Mouse (Mus musculus) midbrain, embryonic 12.5 days (tissue): Measurements from ENCODE around the gene Gorasp2. TPM values are rescaled to one million over a fixed set of nuclear protein-coding genes. Genes with fewer than 3 reads are reported as not detected.

Experiments used
- ATAC-seq: fragments of 200-750 bp; cut with Nextera tagmentation; 2 replicates; pipeline ENCODE4 v1.8.0; 2017; ENCODE audit warnings: low read depth, moderate TSS enrichment, moderate library complexity; ENCODE audit not compliant: low FRiP score
- H3K27ac ChIP-seq: fragments of 300-500 bp; sonication (generic); replicated peaks from 2 replicates; pipeline ENCODE4 v1.5.1; 2016; ENCODE audit warnings: mild to moderate bottlenecking
- H3K27me3 ChIP-seq: fragments of 300-500 bp; sonication (generic); 2 replicates; pipeline ENCODE4 v1.6.1; 2016; ENCODE audit warnings: mild to moderate bottlenecking
- H3K36me3 ChIP-seq: fragments of 300-500 bp; sonication (generic); 2 replicates; pipeline ENCODE4 v1.6.1; 2016
- H3K4me1 ChIP-seq: fragments of 300-500 bp; sonication (generic); 2 replicates; pipeline ENCODE4 v1.6.1; 2016
- H3K4me2 ChIP-seq: fragments of 300-500 bp; sonication (generic); replicated peaks from 2 replicates; pipeline ENCODE4 v1.6.1; 2016; ENCODE audit warnings: mild to moderate bottlenecking, moderate library complexity
- H3K4me3 ChIP-seq: fragments of 300-500 bp; sonication (generic); 2 replicates; pipeline ENCODE4 v1.5.1; 2016; ENCODE audit warnings: mild to moderate bottlenecking
- H3K9ac ChIP-seq: fragments of 300-500 bp; sonication (generic); replicated peaks from 2 replicates; pipeline ENCODE4 v1.6.1; 2016; ENCODE audit warnings: mild to moderate bottlenecking, moderate library complexity
- H3K9me3 ChIP-seq: fragments of 300-500 bp; sonication (generic); 2 replicates; pipeline ENCODE4 v1.6.1; 2016; ENCODE audit warnings: mild to moderate bottlenecking
- WGBS: fragments of 180-500 bp; shearing (Covaris S2); methylation state at CpG from one replicate; pipeline ENCODE4 v1.1.7; 2016; 5-methylcytosine and 5-hydroxymethylcytosine counted together
- polyA plus RNA-seq: library from polyadenylated mRNA; unstranded; fragments of >200 nt; fragmentation: Nextera tagmentation; extraction: Ambion mirVana; gene quantifications from 2 replicates; pipeline ENCODE4 v1.2.1, GENCODE M21; 2016

The Gorasp2 gene
- polyA plus RNA-seq = 133 and 137 TPM in 2 replicates

- peak; percentile 96 for ATAC-seq
- Histone ChIP-seq H3K4me3 (peak within 1 kb of the TSS; percentile 82), H3K9me3 (no peaks in the 10 kb centered on the region), H3K27ac (peak within 1 kb of the TSS; percentile 87), H3K36me3 (no peaks in the 10 kb centered on the region), H3K4me1 (peaks cover 15% of the 10 kb centered on the region), H3K27me3 (no peaks in the 10 kb centered on the region), H3K4me2 (peak within 1 kb of the TSS; percentile 75), H3K9ac (peak within 1 kb of the TSS; percentile 94)
- WGBS = 2% methylated on average over 64 of the region's 64 CpGs
Measured at GRCm38 (mm10) chr2:70660887-70661714, at the start of gene Gorasp2. Gene Gorasp2, plus strand, starts transcription at chr2:70661576.

DNA sequence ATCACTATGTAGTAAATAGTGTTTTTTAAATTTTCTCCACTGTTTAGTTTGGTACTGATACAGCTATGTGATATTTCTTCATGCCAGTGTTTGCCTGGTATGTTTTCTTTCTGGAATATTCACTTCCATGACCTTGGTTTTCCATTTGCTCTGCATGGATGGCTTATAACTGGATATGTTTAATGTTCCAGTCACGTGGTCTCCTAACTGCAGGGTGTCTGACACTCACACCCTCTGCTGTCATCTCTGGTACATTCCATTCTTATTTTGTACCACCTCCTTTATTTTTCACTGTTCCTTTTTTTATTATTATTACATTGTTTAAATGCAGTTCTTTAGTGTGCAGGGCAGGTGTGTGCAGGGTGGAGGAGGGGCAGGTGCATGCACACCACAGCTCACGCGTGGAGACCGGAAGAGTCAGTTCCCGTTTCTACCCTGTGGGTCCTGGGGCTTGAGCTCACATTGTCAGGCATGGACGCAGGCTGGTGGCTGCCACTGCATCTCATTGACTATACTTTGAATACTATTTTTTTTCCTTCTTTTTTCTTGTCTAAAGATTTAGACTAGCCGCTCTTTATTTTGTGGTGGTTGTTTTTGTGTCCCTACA is 46.5 kb upstream of the Gorasp2 start:
- H3K36me3 ChIP-seq = no peaks in the 10 kb centered on the region
- no peaks in the 10 kb centered on the region for H3K4me1 ChIP-seq
- ATAC-seq = no peak
- WGBS = 82% methylated on average over 7 of the region's 7 CpGs
- no peak overlapping the region for H3K27ac ChIP-seq
- no peak overlapping the region for H3K4me2 ChIP-seq
- no peak overlapping the region for H3K9ac ChIP-seq
- no peaks in the 10 kb centered on the region for H3K27me3 ChIP-seq
- H3K9me3 ChIP-seq = no peaks in the 10 kb centered on the region
- H3K4me3 ChIP-seq = no peak overlapping the region

GRCm38 (mm10) chr2:70616076-70616475 is 45.3 kb upstream of the Gorasp2 start:
- no peak overlapping the region for H3K4me2 ChIP-seq
- ATAC-seq = no peak
- H3K9ac ChIP-seq = no peak overlapping the region
- no peaks in the 10 kb centered on the region for H3K4me1 ChIP-seq
- no peaks in the 10 kb centered on the region for H3K9me3 ChIP-seq
- no peaks in the 10 kb centered on the region for H3K27me3 ChIP-seq
- H3K27ac ChIP-seq = no peak overlapping the region
- no peak overlapping the region for H3K4me3 ChIP-seq
- 90% methylated on average over 2 of the region's 2 CpGs for WGBS
- H3K36me3 ChIP-seq = no peaks in the 10 kb centered on the region

DNA sequence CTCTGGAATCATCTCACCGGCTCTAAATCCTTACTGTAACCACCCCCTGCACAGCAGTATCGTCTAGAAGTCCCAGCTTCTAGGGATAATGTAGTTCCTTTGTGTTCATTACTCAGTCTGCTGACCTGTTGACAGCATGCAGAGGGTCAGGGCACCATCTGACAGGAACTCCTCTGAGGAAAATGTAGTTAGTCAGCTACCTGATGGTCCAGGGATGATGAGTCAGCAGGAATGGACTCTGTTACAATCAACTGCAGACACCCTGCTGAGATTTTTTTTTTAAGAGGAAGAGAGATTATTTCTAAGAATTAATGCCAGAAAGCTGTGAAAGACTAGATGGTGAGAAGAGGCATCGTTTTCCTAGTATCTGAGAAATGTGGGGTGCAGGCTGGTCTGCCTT is 44.8 kb upstream of the Gorasp2 start:
- no peak overlapping the region for H3K9ac ChIP-seq
- H3K4me3 ChIP-seq = no peak overlapping the region
- H3K4me1 ChIP-seq = no peaks in the 10 kb centered on the region
- H3K27ac ChIP-seq = no peak overlapping the region
- H3K27me3 ChIP-seq = no peaks in the 10 kb centered on the region
- no peaks in the 10 kb centered on the region for H3K9me3 ChIP-seq
- ATAC-seq = no peak
- H3K36me3 ChIP-seq = no peaks in the 10 kb centered on the region
- no peak overlapping the region for H3K4me2 ChIP-seq
- 76% methylated on average over 3 of the region's 3 CpGs for WGBS

- H3K4me2 ChIP-seq = no peak overlapping the region
- WGBS = 90% methylated on average over 6 of the region's 6 CpGs
- H3K9ac ChIP-seq = no peak overlapping the region
- no peaks in the 10 kb centered on the region for H3K4me1 ChIP-seq
- H3K27me3 ChIP-seq = no peaks in the 10 kb centered on the region
- H3K27ac ChIP-seq = no peak overlapping the region
- no peak for ATAC-seq
- H3K4me3 ChIP-seq = no peak overlapping the region
- H3K9me3 ChIP-seq = no peaks in the 10 kb centered on the region
- H3K36me3 ChIP-seq = no peaks in the 10 kb centered on the region
Measured at GRCm38 (mm10) chr2:70619232-70619835, 42.0 kb upstream of the Gorasp2 start.

DNA sequence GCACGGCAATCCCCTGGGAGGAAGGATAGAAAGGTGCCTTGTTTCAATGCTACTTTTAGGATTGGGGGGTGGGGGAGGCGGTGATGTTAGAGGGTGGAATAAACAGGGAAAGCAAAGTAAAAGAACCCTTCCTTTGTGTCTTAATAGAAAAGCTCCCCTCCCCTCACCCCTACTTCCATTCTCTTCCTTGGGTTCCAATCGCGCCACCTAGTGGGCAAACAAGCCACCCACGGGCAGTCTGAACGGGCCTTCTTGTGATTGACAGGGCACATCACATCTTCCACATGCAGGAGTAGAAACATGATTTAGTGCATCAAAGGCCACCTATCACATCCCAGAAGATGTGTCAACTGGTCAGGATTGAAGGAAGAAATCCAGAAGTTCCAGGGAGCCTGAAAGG is 41.2 kb upstream of the Gorasp2 start:
- H3K9me3 ChIP-seq = no peaks in the 10 kb centered on the region
- no peaks in the 10 kb centered on the region for H3K4me1 ChIP-seq
- H3K36me3 ChIP-seq = no peaks in the 10 kb centered on the region
- ATAC-seq = no peak
- H3K9ac ChIP-seq = no peak overlapping the region
- 14% methylated on average over 6 of the region's 6 CpGs for WGBS
- H3K4me3 ChIP-seq = no peak overlapping the region
- no peak overlapping the region for H3K4me2 ChIP-seq
- no peaks in the 10 kb centered on the region for H3K27me3 ChIP-seq
- no peak overlapping the region for H3K27ac ChIP-seq

DNA sequence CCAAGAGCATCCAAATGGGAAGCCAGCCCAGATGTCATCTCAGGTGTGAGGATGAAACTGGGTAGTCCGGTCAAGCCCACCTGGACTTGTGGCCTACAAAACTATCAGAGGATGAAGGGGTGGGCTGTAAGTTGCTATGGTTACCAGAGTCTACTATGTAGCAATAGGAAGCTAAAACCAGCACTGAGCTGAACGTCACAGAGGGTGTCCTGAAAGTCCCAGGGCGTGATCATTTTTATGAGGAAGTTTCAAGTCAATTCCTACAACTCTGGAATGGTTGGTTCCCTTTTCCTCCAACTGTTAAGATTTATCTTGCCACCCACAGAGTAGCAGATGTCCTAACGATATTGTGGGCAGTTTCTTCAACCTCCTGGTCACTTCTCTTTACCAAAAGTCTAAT is 39.1 kb upstream of the Gorasp2 start:
- Histone ChIP-seq H3K27ac (no peak overlapping the region), H3K27me3 (no peaks in the 10 kb centered on the region), H3K4me3 (no peak overlapping the region), H3K4me1 (no peaks in the 10 kb centered on the region), H3K4me2 (no peak overlapping the region), H3K9ac (no peak overlapping the region), H3K9me3 (no peaks in the 10 kb centered on the region), H3K36me3 (no peaks in the 10 kb centered on the region)
- no peak for ATAC-seq
- WGBS = 73% methylated on average over 4 of the region's 4 CpGs

GRCm38 (mm10) chr2:70625761-70626160 is 35.6 kb upstream of the Gorasp2 start:
- 77% methylated on average over 7 of the region's 7 CpGs for WGBS
- ATAC-seq = no peak
- H3K4me2 ChIP-seq = no peak overlapping the region

GRCm38 (mm10) chr2:70628397-70628796 is 33.0 kb upstream of the Gorasp2 start:
- Histone ChIP-seq H3K4me2 (no peak overlapping the region), H3K27me3 (no peaks in the 10 kb centered on the region), H3K9ac (no peak overlapping the region), H3K9me3 (no peaks in the 10 kb centered on the region), H3K4me1 (0 out of 2 replicates have a peak, but pooled peaks cover 2% of the 10 kb centered on the region), H3K4me3 (no peak overlapping the region), H3K36me3 (no peaks in the 10 kb centered on the region), H3K27ac (no peak overlapping the region)
- ATAC-seq = no peak
- 94% methylated on average over 12 of the region's 12 CpGs for WGBS

More at GRCm38 (mm10) chr2:70625761-70626160, 35.6 kb upstream of the Gorasp2 start:
- Histone ChIP-seq H3K4me1 (0 out of 2 replicates have a peak, but pooled peaks cover 2% of the 10 kb centered on the region), H3K4me3 (no peak overlapping the region), H3K9ac (no peak overlapping the region), H3K27me3 (no peaks in the 10 kb centered on the region), H3K36me3 (no peaks in the 10 kb centered on the region), H3K27ac (no peak overlapping the region), H3K9me3 (no peaks in the 10 kb centered on the region)

GRCm38 (mm10) chr2:70629339-70629761 is 32.0 kb upstream of the Gorasp2 start:
- peak overlapping the region; percentile 22 for H3K4me2 ChIP-seq
- H3K27me3 ChIP-seq = no peaks in the 10 kb centered on the region
- H3K4me3 ChIP-seq = no peak overlapping the region
- 23% methylated on average over 10 of the region's 10 CpGs for WGBS
- H3K27ac ChIP-seq = no peak overlapping the region
- H3K4me1 ChIP-seq = 0 out of 2 replicates have a peak, but pooled peaks cover 2% of the 10 kb centered on the region
- H3K9ac ChIP-seq = no peak overlapping the region
- peak; percentile 60 for ATAC-seq
- H3K36me3 ChIP-seq = no peaks in the 10 kb centered on the region
- H3K9me3 ChIP-seq = no peaks in the 10 kb centered on the region

DNA sequence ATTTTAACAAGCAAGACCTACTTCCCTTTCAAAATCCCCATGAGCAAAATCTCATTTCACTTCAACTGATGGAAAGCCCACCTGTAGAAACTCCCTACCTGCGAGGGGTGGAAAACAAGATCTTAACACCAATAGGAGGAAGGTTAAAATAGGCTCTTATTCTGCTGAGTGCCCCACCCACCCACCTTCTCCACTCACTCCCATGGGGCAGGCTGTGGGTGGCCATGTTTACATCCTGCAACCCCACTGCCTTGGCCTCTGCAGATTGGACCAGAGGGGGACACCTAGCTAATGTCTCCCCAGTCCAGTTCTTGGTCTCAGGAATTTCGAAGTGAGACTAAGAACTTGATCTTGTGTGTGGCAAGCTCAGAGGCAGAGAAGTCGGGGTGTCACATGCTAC is 31.5 kb upstream of the Gorasp2 start:
- Histone ChIP-seq H3K27me3 (no peaks in the 10 kb centered on the region), H3K9me3 (no peaks in the 10 kb centered on the region), H3K4me3 (no peak overlapping the region), H3K9ac (no peak overlapping the region), H3K27ac (no peak overlapping the region), H3K4me1 (0 out of 2 replicates have a peak, but pooled peaks cover 2% of the 10 kb centered on the region), H3K4me2 (peak overlapping the region; percentile 22; the same call in 1 of the 2 replicates), H3K36me3 (no peaks in the 10 kb centered on the region)
- ATAC-seq = no peak
- 83% methylated on average over 3 of the region's 3 CpGs for WGBS

DNA sequence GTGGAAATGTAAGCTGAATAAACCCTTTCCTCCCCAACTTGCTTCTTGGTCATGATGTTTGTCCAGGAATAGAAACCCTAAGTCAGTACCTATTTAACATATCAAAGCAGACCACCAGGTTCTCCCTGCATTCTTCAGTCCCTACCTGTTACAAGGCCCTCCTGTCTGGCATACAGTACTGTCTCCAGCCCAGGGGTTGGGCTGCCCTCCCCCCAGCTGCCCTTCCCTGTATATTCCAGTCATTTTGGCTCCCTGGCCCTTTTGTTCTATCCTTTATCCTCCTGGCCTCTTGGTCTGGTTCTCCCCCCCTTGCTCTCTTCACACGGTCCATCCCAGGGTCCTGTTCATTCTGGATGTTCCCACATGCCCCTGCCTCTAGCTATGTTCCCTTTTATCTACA is 30.1 kb upstream of the Gorasp2 start:
- Histone ChIP-seq H3K4me1 (0 out of 2 replicates have a peak, but pooled peaks cover 2% of the 10 kb centered on the region), H3K9ac (no peak overlapping the region), H3K4me2 (no peak overlapping the region), H3K9me3 (no peaks in the 10 kb centered on the region), H3K36me3 (no peaks in the 10 kb centered on the region), H3K27ac (no peak overlapping the region), H3K27me3 (no peaks in the 10 kb centered on the region), H3K4me3 (no peak overlapping the region)
- ATAC-seq = no peak
- WGBS = 81% methylated on average over 1 of the region's 1 CpGs
